Mouse (Mus musculus) megakaryocyte, embryonic 14.5 days (primary cell): Measurements from ENCODE around the gene Fnbp1.

ENCODE experiments used
- FLI1 ChIP-seq: IDR thresholded peaks from 2 replicates; pipeline ENCODE4 v1.6.1; 2012; ENCODE audit warnings: low read length, inconsistent platforms, mixed read lengths
- GATA1 ChIP-seq: IDR thresholded peaks from 3 replicates; pipeline ENCODE4 v1.6.1; 2012; ENCODE audit warnings: mixed read lengths, low read length, inconsistent platforms, borderline replicate concordance

GRCm38 (mm10) chr2:31143326-31143725 is 1.5 kb upstream of the Fnbp1 start:
- TF ChIP-seq GATA1, result no peak
- TF ChIP-seq FLI1, result no peak
